Mouse (Mus musculus) intestine, postnatal 0 days (tissue): ENCODE results near the gene Lce1d. TPM values are rescaled to one million over a fixed set of nuclear protein-coding genes. Genes with fewer than 3 reads are reported as not detected.

Source experiments
- ATAC-seq: fragments of 200-750 bp; cut with Nextera tagmentation; 2 replicates; pipeline ENCODE4 v1.8.0; 2017; ENCODE audit warnings: mild to moderate bottlenecking, moderate TSS enrichment, moderate library complexity
- H3K27ac ChIP-seq: fragments of 300-500 bp; sonication (generic); 2 replicates; pipeline ENCODE4 v1.5.1; 2014; ENCODE audit warnings: mild to moderate bottlenecking, low read depth, low read length, moderate library complexity
- H3K27me3 ChIP-seq: fragments of 300-500 bp; sonication (generic); replicated peaks from 2 replicates; pipeline ENCODE4 v1.6.1; 2014; ENCODE audit warnings: low read length, mixed read lengths; ENCODE audit not compliant: control insufficient read depth, insufficient read depth
- H3K36me3 ChIP-seq: fragments of 300-500 bp; sonication (generic); 2 replicates; pipeline ENCODE4 v1.6.1; 2014; ENCODE audit warnings: mild to moderate bottlenecking, moderate library complexity; ENCODE audit not compliant: control insufficient read depth, insufficient read depth
- H3K4me1 ChIP-seq: fragments of 300-500 bp; sonication (generic); replicated peaks from 2 replicates; pipeline ENCODE4 v1.6.1; 2014; ENCODE audit warnings: antibody characterized with exemption, low read length, mixed read lengths; ENCODE audit not compliant: control insufficient read depth, insufficient read depth
- H3K4me2 ChIP-seq: fragments of 300-500 bp; sonication (generic); replicated peaks from 2 replicates; pipeline ENCODE4 v1.6.1; 2014; ENCODE audit warnings: low read depth, mild to moderate bottlenecking, moderate library complexity
- H3K4me3 ChIP-seq: fragments of 300-500 bp; sonication (generic); 2 replicates; pipeline ENCODE4 v1.5.1; 2014; ENCODE audit warnings: low read depth, low read length
- H3K9ac ChIP-seq: fragments of 300-500 bp; sonication (generic); 2 replicates; pipeline ENCODE4 v1.6.1; 2014; ENCODE audit warnings: mild to moderate bottlenecking, low read depth, low read length
- H3K9me3 ChIP-seq: fragments of 300-500 bp; sonication (generic); 2 replicates; pipeline ENCODE4 v1.6.1; 2016; ENCODE audit warnings: mixed run types; ENCODE audit not compliant: control insufficient read depth
- CTCF ChIP-seq: sonication (generic); IDR thresholded peaks from 2 replicates; pipeline ENCODE4 v1.5.1; 2016; ENCODE audit warnings: low read depth, mild to moderate bottlenecking, control low read depth, antibody characterized with exemption, moderate library complexity
- WGBS: fragments of 180-500 bp; shearing (Covaris S2); extraction: QIAGEN DNeasy Blood & Tissue Kit; methylation state at CpG from one replicate; pipeline ENCODE4 v1.1.7; 2014; 5-methylcytosine and 5-hydroxymethylcytosine counted together
- polyA plus RNA-seq: library from polyadenylated mRNA; unstranded; fragments of >200 nt; fragmentation: Nextera tagmentation; extraction: Ambion mirVana; gene quantifications from 2 replicates; pipeline ENCODE4 v1.2.1, GENCODE M21; 2015

Gene Lce1d
- polyA plus RNA-seq, 1 experiment from 2014 or later, result not detected

GRCm38 (mm10) chr3:92637745-92638652 lies 49.0 kb downstream of the Lce1d start:
- peak; percentile 93 for ATAC-seq
- TF ChIP-seq CTCF, result no peak
- Histone ChIP-seq H3K4me1 (no peaks in the 10 kb centered on the region), H3K4me3 (no peak overlapping the region), H3K27me3 (no peaks in the 10 kb centered on the region), H3K27ac (peak overlapping the region; percentile 63), H3K9me3 (no peaks in the 10 kb centered on the region), H3K9ac (no peak overlapping the region), H3K36me3 (no peaks in the 10 kb centered on the region), H3K4me2 (no peak overlapping the region)
- WGBS, result 45% methylated on average over 1 of the region's 1 CpGs

Other genes with a start within 250 kb of the Lce1d start
- not detected in 2 replicates for gene Sprr1b, start 248.4 kb downstream of the Lce1d start, polyA plus RNA-seq
- gene Sprr3, start 228.5 kb downstream of the Lce1d start, polyA plus RNA-seq, result not detected in 2 replicates
- gene Sprr1a, start 201.3 kb downstream of the Lce1d start, polyA plus RNA-seq, result 3.8 and 5.4 TPM in 2 replicates
- gene Sprr4, start 186.7 kb downstream of the Lce1d start, polyA plus RNA-seq, result not detected in 2 replicates
- not detected in 2 replicates for gene 2310046K23Rik, start 152.7 kb downstream of the Lce1d start, polyA plus RNA-seq
- 0.47 and 0.80 TPM in 2 replicates for gene Ivl, start 113.5 kb downstream of the Lce1d start, polyA plus RNA-seq
- 96.4 and 137 TPM in 2 replicates for gene Smcp, start 98.2 kb downstream of the Lce1d start, polyA plus RNA-seq
- 0.18 and 0.34 TPM in 2 replicates for gene 2210017I01Rik, start 79.7 kb downstream of the Lce1d start, polyA plus RNA-seq
- gene Lce6a, start 65.5 kb downstream of the Lce1d start, polyA plus RNA-seq, result 1.8 and 2.1 TPM in 2 replicates
- 0.46 and 0.73 TPM in 2 replicates for gene Lce1a1, start 38.9 kb downstream of the Lce1d start, polyA plus RNA-seq
- gene Lce1b, start 30.3 kb downstream of the Lce1d start, polyA plus RNA-seq, result not detected in 2 replicates
- not detected in 2 replicates for gene Lce1a2, start 16.9 kb downstream of the Lce1d start, polyA plus RNA-seq
- gene Lce1c, start 8.0 kb downstream of the Lce1d start, polyA plus RNA-seq, result not detected in 2 replicates
- gene Lce1e, start 21.9 kb upstream of the Lce1d start, polyA plus RNA-seq, result not detected in 2 replicates
- gene Lce1f, start 33.1 kb upstream of the Lce1d start, polyA plus RNA-seq, result not detected in 2 replicates
- gene Gm38119, start 51.9 kb upstream of the Lce1d start, polyA plus RNA-seq, result not detected in 2 replicates
- not detected in 2 replicates for gene Lce1g, start 65.1 kb upstream of the Lce1d start, polyA plus RNA-seq
- gene Lce1h, start 77.9 kb upstream of the Lce1d start, polyA plus RNA-seq, result not detected in 2 replicates
- gene Lce1i, start 91.7 kb upstream of the Lce1d start, polyA plus RNA-seq, result not detected in 2 replicates
- not detected in 2 replicates for gene Lce1j, start 103.3 kb upstream of the Lce1d start, polyA plus RNA-seq
- not detected in 2 replicates for gene Lce1k, start 120.7 kb upstream of the Lce1d start, polyA plus RNA-seq
- gene Kprp, start 140.0 kb upstream of the Lce1d start, polyA plus RNA-seq, result not detected in 2 replicates
- not detected in 2 replicates for gene Lce1l, start 164.1 kb upstream of the Lce1d start, polyA plus RNA-seq
- gene 2310050C09Rik, start 183.0 kb upstream of the Lce1d start, polyA plus RNA-seq, result not detected in 2 replicates
- not detected in 2 replicates for gene Lce3a, start 239.0 kb upstream of the Lce1d start, polyA plus RNA-seq
- gene Lce3b, start 245.8 kb upstream of the Lce1d start, polyA plus RNA-seq, result not detected in 2 replicates